Mouse (Mus musculus) left cerebral cortex, adult 11 months (tissue): ENCODE results near the gene Mzt1.
"Not testable (repeated sequence)": the region's sequence is repeated elsewhere in the genome, so short reads cannot be mapped to it uniquely, and the experiment has no call there.

Experiments used
- DNase-seq: peaks from one replicate; pipeline ENCODE4 v3.0.0; 2022; ENCODE audit warnings: low spot score

Gene Mzt1

DNA sequence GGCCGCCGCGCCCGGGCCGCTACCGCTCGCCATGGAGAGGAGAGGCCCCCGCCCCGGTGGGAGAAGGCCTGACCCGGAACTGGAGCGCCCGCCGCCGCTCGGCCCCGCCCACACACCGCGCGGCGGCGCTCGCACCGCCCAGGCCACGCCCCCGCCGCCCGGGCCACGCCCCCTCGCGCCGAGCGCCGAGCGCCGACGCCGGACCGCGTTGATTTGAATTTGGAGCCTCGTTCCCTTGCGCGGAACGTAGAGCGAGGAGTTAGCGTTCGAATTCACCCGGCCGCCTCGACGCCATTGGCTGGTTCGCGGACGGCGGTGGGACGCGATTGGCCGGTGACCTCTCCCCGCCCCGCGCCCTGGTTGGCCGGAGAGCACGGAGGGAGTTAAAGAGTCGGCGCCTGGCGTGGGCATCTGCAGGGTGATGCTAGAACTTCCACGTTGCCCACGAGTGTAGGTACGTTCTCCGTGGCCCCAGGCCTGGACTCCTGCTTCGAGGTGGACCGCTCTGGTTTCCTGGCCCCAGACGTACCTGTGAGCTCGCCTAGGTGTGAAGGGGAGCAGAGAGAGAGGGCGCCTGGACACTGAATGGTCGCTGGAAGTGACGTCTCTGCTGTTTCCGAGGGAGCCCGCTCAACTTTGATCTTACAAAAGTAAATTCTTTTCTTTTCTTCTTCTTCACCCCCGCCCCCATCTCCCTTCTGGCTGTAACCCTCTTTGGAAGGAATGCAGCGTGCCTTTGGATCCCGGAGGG lies at the start of gene Mzt1, which contains the start of gene Bora:
TSS of gene Mzt1 (minus strand) at position 104 of the 751 bp plus-strand sequence.
TSS of gene Bora (plus strand) at position 192 of the 751 bp plus-strand sequence.
- DNase-seq, result peak; percentile 81

DNA sequence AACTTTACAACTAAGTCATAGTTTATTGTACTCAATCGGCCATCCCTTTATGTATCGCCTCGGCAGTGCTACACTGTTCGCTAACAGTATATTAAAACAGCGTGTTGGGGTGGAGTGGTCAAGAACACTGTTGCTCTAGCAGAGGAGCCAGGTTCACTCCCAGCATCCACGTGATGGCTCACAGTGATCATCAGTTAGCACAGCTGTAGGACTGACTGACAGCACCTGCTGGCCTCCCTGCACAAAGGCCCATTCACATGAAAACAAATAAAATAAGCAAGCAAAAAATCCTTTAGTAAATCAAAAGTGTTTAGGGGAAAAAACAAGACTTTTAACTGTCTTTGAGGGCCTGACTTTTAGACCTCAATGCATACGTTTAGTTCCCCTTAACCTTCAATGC lies 43.0 kb upstream of the Mzt1 start:
- DNase-seq, result no peak

DNA sequence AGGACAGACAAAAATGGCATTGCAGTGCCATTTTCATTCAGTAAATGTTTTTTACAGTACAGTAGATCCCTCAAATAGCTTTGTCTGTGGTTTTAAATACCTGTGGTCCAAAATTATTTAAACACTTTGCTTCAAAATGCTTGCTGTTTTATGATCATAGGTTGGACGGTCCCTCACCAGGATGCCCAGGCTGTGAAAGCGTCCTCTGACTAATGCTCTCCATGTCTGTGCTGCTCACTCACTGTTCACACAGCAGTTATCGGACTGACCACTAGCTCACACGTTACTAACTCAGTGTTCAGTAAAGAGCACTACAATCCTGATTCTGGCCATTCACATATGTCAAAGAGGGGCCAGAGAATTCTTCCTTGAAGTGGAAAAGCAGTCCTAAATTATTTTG lies 25.2 kb upstream of the Mzt1 start:
- DNase-seq, result no peak

DNA sequence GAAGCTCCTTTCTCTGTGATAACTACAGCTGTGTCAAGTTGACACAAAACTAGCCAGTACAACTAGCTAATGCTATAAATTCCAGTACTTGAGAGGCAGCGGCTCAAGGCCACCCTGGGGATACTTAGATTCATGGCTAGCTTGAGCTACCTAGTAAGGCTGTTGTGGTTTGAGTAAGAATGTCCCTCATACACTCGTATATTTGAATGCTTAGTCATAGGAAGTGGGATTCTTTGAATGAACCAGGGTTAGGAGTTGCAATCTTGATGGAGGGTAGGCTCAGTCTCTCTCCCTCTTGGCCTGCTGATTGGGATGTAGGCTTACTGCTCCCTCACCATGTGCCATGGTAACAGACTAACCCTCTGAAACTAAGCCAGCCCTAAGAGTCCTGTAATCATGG lies 17.2 kb upstream of the Mzt1 start:
- DNase-seq, result no peak

DNA sequence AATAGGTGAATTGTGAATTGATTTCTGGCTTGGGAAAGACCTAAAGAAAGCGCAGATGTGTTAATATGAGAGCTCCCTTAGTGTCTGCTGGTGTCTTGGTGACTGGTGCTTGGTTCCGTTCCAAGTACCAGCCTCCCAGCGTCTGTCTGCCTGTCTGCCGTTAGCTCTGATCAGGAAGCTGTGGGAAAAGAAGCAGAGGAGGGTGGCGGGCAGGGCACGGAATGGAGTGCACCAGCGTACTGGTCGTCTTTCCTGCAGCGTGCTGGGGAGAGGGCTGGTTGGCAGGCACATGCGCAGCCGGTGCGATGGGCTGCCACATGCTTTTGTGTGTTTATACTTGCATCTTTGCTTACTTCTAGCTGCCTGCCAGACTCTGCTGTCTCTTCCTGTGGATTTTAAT lies 14.7 kb upstream of the Mzt1 start:
- no peak for DNase-seq

DNA sequence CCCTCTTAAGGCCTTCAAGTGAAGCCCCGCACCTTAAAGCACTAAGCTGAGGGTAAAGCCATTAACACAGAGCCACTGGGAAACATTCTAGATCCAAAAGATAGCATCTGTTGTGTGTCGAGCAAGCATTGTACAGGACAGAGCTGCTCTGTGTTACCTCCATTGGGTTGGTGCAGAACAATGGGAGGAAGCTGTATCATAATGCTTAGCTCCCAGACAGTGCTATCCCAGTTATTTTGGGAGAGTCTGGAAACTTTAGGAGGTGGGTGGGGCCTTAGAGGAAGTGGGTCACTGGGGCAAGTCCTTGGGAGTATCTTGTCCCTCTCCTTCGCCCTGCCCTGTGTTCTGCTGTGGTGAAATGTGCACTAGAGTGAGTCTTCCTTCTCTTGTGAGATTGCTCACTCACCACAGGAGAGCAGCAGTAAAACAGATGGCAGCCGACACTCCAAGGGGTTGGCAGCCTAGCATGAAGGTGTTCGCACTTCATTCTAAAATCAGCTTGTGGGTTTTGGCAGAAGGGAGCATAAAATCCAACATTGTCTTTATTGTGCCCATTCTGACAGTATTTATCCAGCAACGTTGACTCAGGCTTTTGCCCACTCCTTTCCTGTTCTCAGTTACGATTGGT lies 13.1 kb upstream of the Mzt1 start:
- DNase-seq, result no peak

DNA sequence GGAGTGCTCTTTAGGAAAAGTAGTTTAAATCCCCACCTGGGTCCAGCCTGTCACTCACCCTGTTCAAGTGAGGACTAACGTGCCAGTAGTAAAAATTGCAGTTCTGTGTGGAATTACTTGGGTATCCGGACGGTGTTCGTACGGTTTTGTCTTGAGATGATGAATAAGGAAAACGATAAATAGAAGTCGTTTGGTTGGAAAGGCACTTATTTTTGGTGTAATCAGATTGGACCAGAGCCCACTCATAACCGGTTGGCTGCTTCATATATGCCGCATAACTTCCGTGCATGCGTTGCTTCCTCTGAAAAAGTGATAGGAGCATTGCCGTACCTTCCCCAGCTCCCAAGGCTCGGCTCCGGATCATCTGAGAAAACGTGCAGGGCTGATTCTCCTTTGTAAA lies 848 bp upstream of the Mzt1 start:
- no peak for DNase-seq

DNA sequence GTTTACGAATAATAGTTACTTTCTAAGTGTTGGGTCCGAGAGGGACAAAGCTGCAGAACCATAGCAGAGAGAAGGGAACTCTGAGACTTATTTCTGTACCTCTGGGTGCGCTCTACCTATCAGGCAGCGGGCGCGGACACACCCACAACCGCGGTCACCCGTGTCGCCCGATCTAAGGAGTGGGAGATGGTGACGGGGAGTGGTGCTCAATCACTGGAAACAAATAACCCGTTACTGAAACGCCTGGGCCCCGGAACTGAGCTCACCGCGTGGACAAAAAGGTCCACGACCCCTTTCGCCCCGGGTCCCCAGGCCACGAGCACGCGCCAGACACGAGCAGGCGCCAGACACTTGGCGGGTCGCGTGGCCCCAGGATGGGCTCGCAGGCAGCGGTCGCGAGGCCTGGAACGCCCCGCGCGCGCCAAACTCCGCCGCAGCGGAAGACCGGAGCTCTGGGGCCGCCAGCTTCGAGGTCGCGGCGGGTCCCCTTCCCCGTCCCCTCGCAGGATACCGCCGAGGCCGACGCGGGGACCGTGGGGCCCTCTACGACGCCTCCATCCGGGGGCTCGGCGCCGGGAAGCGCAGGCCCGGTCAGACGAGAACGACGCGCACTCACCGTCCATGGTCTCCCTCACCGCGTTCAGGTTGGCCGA lies 430 bp downstream of the Mzt1 start:
- DNase-seq, result no peak

DNA sequence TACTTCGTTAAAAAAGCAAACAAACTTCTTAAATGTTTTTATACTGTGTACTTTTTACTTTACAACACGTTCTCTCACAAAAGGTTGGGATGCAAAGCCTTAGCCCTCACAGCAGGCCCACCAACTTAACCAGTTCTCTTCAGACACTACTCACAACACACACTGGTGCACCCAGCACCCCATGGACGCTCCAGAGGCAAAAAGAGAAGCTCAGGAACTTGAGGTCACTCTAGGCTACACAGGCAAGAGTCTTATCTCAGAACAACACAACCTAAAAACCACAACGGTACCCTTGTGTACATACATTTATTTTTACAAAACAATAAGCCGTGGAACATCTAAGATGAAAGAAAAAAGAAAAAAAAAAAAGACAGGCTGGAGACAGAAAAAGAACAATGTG lies 1.2 kb downstream of the Mzt1 start:
- no peak for DNase-seq

DNA sequence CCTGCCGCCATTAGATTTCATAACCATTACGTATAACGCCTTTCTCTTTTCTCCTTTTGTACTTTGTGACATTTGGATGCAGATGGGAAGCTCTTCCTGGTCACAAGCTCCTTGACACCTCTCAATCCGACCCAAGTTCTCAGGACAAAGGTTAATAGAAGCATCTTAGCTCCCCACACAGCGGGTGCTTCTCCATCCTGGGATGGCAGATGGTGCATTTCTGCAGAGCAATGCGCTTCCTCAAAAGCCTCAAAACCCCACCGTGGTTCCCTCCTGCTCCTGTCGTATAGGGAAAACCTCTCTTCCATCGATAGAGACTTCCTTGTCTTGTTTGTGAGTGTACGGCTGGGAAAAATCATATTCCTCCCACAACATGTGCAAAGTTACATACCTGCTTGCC lies 1.8 kb downstream of the Mzt1 start:
- no peak for DNase-seq

DNA sequence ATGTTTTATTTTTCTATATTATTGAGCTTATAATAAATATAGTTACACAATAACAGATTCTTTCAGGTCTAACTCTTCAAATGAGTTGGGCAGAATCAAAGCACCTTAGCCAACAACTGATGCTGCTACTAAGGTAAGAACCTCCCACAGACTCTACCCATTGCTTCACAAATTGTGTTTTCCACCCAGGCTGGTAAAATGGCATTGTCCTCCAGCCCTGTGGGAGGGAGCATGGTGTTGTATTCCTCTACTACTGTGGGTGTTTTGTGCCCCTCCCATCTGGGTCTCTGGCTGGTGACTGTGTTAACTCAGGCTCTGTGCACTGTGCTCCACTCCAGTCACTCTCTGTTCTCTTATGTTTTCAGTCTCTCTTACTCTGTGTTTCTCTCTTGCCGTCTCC lies 2.4 kb downstream of the Mzt1 start:
- DNase-seq, result no peak

DNA sequence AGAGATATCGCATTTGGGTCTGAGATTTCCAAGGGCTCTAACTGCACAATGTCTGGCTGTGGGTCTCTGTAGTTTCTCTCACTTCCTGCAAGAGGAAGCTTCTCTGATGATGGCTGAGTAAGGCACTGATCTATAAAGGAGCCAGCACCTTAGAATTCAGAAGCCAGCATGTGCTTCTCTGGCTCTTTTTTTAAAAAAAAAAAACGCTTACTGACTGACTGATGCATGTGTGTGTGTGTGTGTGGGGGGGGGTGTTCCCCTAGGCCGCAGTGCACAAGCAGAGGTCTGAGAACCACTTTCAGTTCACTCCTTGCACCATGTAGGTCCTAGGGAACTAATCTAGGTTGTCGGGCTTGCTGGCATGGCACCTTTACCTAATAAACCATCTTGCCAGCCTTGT lies 4.5 kb downstream of the Mzt1 start:
- no peak for DNase-seq

DNA sequence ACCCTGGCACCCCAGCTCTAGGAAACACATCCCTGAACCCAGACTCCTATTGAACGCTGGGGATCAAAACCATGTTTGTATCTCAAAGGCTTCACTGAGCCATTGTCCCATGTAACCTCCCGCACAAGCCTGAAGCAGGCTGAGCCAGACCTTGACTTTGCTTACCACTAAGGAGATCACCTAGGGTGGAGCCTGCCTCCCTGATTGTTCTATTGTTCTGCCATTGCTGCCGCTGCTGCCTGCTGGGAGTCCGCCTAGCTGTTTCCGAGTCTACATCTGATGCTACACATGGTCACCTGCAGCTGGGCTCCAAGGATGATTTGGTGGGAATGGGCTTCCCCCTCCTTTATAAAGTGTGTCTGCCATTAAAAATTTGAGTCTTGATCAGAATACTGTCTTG lies 6.6 kb downstream of the Mzt1 start:
- not testable (repeated sequence) for DNase-seq

DNA sequence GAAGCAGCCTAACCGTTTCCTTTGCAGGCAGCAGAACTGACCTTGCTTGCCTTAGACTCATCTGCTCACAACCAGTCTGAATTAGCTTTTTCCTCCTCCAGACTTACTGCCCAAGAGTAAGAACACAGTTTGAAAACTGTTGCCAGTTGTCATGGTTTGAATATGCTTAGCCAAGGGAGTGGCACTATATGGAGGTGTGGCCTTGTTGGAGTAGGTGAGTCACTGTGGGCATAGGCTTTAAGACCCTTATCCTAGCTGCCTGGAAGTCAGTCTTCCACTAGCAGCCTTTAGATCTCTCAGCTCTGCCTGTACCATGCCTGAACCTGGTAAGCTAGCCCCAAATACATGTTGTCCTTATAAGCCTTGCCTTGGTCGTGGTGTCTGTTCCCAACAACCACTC lies 8.2 kb downstream of the Mzt1 start:
- DNase-seq, result no peak

DNA sequence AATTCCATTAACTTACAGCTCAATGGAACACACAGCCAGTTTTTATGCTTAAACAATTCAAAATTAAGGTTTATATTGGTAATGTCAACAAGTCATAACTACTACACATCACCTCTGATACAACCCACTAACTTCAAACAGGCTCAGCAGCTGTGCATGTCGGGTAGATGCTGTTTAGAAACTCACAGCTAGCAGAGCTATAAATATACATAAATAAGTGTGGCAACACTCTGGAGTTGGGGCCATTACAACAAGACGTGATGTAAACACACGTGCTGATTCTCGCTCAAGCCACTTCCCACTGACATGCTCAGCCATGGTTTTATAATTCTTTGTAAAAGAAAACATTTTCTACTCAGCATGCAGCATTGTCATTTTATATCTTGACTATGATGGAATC lies 9.9 kb downstream of the Mzt1 start:
- DNase-seq, result no peak

DNA sequence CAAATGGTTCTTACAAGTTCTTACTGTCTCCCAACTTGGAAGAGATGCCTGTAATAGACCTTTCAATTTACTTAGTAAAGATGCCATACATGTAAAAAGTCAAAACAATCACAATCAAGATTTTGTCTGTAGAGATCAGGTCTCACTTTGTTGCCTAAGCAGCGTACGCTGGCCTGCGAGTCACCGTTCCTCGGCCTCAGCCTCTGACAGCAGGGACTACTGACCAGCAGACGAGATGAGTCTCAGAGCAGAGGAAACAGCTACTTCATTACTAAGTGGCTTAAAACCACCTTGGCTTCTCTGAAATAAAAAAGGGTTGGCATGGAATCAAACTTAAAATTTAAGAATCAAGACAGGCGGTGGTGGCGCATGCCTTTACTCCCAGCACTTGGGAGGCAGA lies 11.1 kb downstream of the Mzt1 start:
- not testable (repeated sequence) for DNase-seq

DNA sequence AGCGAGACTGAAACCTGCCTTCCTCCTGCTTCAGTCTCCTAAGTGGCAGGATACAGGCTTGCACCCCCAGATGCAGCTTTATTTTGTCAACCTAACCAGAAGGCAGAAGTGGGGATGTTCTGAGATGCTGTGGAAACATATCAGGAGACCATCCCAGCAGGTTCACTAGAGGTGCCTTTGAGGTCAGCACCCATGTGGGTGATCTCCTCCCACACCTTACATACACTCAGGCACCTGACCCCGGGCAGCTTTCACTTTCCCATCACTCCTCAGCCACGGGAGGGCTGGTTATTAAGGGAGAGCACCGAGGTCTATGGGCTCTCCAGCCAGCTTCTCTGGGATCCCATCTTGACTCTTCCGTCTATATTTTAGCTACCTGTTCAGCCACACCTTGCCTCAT lies 13.3 kb downstream of the Mzt1 start:
- DNase-seq, result no peak

DNA sequence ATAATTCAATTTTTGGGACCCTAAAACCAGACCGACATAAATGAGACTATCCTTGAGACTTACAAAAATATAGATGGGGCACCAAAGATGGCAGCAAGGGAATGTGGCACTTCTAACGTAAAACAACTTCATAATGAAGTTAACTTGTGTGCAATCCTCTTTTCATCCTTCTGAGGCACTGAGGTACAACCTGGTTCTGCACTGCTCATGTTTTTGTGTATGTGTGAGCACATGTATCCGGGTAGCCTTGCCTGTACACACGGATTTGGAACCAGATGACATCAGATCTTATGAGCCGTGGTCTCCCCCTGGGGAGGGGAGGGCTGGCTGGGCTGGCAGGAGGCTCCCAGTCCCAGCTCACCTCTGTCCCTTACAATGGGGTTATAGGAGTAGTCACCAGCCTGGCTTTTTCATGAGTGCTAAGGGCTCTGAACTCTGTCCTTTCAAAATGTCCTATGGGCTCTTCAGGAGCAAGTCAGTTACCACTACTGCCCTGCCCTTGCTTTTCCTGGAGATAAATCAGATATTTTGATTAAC lies 14.5 kb downstream of the Mzt1 start:
- no peak for DNase-seq

DNA sequence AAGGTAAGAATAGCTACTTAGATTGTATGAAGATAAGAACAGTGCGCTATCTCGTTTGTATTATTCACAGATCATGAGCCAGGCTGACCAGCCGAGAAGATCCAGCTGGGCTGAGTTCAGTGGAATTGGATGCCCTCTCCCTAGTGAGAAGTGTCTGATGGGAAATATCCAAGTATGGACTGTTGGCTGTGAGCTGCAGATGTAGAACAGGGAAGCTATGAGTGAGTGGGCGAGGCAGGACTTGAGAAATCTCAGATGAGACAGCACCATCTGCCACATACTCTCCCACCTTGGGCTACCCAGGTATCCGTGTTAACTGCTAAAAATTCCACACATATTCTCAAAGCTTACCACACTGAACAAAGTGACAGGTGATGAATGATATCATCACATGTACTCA lies 15.9 kb downstream of the Mzt1 start:
- DNase-seq, result no peak

DNA sequence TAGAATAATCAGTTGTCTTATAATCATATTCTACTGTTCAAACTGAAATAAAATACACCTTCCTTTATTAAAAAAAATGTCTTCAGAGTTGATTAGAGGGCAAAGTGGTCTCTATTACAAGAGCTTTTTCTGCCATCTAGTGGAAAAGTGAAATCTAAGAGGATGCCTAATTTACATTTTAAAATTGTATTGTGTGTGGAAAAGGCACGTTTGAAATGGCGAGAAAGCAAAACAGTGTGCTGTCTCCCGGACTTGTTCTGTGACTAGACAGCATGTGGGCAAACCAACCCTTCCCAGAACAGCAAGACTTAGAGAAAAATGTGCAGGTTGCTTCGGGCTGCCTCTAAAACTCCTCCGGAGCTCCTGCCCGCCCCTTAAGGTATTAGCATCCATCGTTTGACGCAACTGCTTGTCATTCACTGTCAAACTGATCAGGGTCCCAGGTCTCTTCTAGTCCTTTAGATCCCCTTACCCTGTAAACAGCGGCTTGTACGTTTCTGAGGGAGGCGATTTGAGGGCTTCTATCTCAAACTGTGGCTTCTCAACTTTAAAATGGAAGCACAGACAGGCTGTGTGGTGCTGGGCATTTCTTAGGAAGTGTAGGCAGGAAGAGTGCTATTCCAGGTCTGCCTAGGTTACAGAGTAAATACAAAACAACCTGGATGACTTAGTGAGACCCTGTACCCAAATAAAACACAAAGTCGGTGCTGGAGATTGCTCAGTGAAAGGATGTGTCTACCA lies 23.4 kb downstream of the Mzt1 start:
- DNase-seq, result no peak

DNA sequence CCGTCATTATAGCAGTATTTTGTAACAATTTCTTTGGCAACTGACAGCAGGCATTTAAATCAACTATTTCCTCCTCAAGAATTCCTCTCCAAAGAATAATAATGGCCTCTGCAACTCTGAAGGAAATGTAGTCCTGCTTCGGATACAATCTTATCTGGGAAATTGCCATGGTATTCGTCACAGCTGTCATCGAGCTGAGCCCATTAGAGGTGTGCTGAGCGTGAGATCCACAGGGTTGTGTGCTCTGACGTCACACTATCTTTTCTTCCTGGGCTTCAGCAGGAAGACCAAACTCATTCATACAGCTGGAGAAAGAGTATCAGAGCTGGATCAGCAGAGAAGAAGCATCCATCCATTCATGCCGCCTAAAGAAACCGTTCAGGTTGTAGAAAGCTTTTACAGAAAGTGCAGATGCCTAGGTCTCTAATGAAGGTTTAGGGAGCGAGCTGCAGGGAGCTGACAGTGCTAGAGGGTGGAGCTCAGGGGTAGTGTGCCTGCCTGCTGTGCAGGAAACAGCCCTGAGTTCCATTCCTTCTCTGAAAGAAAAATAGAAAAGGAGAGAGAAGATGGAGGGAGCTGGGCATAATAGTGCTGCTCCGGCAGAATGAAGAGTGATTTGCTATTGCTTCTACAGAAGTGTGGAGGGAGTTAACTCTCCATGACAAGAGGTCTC lies 26.7 kb downstream of the Mzt1 start:
- no peak for DNase-seq

DNA sequence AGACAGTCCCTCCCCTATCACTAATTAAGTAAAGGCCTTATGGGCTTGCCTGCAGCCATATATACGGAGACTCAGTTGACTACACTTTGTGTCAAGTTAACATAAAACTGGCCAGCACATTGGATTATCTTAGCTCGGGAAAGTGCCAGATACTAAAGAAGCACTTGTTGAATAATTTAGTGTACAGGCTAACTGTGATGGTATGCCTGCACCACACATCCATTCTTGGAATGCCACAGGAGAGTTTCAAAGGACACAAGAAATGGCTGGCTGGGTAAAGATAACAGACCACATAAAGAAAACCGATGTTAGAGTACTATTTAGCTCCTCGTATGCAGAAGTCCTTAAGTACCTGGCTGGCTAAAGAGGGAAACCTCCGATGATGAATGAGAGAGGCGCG lies 27.2 kb downstream of the Mzt1 start:
- DNase-seq, result no peak
